Mouse (Mus musculus): Measurements from ENCODE around the gene Vac14. TPM values are rescaled to one million over a fixed set of nuclear protein-coding genes. Genes with fewer than 3 reads are reported as not detected.

Vac14 gene
- polyA plus RNA-seq, 1 experiment from 2014 or later, result 32.2 TPM

Other genes with a start within 250 kb of the Vac14 start
- gene Mtss1l, start 102.9 kb downstream of the Vac14 start, polyA plus RNA-seq (2014; fragmentation: Nextera tagmentation; extraction: Ambion mirVana), result 11.2 and 11.4 TPM in 2 replicates
- gene Il34, start 187.3 kb downstream of the Vac14 start, polyA plus RNA-seq (2014; fragmentation: Nextera tagmentation; extraction: Ambion mirVana), result 0.50 and 1.7 TPM in 2 replicates
- gene Cog4, start 228.0 kb downstream of the Vac14 start, polyA plus RNA-seq (2014; fragmentation: Nextera tagmentation; extraction: Ambion mirVana), result 40.4 and 69.3 TPM in 2 replicates
- gene Sf3b3, start 228.2 kb downstream of the Vac14 start, polyA plus RNA-seq (2014; fragmentation: Nextera tagmentation; extraction: Ambion mirVana), result 96.9 and 180 TPM in 2 replicates